Mouse (Mus musculus): ENCODE results near the gene Ifnk. TPM values are rescaled to one million over a fixed set of nuclear protein-coding genes. Genes with fewer than 3 reads are reported as not detected.

The Ifnk gene
- total RNA-seq, 1 experiment: not detected

GRCm38 (mm10) chr4:35114950-35115349 lies 36.9 kb upstream of the Ifnk start:
- no peak for DNase-seq (ENCODE audit: low read depth, low spot score)
- Histone ChIP-seq H3K4me3 (ENCODE audit: insufficient read depth in 1 of 2, low read depth in 1 of 2, low read length in 2 of 2, poor library complexity in 1 of 2, severe bottlenecking in 1 of 2) (no peak overlapping the region), H3K9ac (ENCODE audit: insufficient read depth, low read depth, low read length, poor library complexity, severe bottlenecking) (no peak overlapping the region), H3K9me3 (ENCODE audit: control insufficient read depth, insufficient read depth, low read depth, low read length) (no peaks in the 10 kb centered on the region), H3K27ac (ENCODE audit: insufficient read depth, low read depth, low read length, poor library complexity, severe bottlenecking) (no peak overlapping the region), H3K4me1 (ENCODE audit: control insufficient read depth in 2 of 2, insufficient read depth in 2 of 2, low read length in 2 of 2, poor library complexity in 1 of 2) (peaks cover 3 to 19% of the 10 kb centered on the region in 2 experiments; a peak in 3 of 4 replicates), H3K36me3 (ENCODE audit: control insufficient read depth, insufficient read depth, low read length, poor library complexity, severe bottlenecking) (no peaks in the 10 kb centered on the region)
- TF ChIP-seq ZC3H11A (IDR thresholded peaks at IDR 0.05; ENCODE audit: borderline replicate concordance, low read depth, low read length) (no peak), CHD2 (IDR thresholded peaks at IDR 0.05; ENCODE audit: low read depth, low read length) (no peak), MAFK (IDR thresholded peaks at IDR 0.05; ENCODE audit: insufficient read depth, low read depth, low read length) (no peak), ZNF384 (IDR thresholded peaks at IDR 0.05; ENCODE audit: low read depth, low read length) (no peak)
- in situ Hi-C loops (cut with MboI; ENCODE audit: low sequenced_read_pairs in 2 of 2, unreplicated experiment in 2 of 2): no loop called here

GRCm38 (mm10) chr4:35115933-35116332 lies 35.9 kb upstream of the Ifnk start:
- Histone ChIP-seq H3K36me3 (ENCODE audit: control insufficient read depth, insufficient read depth, low read length, poor library complexity, severe bottlenecking) (no peaks in the 10 kb centered on the region), H3K9me3 (ENCODE audit: control insufficient read depth, insufficient read depth, low read depth, low read length) (no peaks in the 10 kb centered on the region), H3K4me1 (ENCODE audit: control insufficient read depth in 2 of 2, insufficient read depth in 2 of 2, low read length in 2 of 2, poor library complexity in 1 of 2) (peaks cover 3 to 19% of the 10 kb centered on the region in 2 experiments; a peak in 3 of 4 replicates), H3K9ac (ENCODE audit: insufficient read depth, low read depth, low read length, poor library complexity, severe bottlenecking) (no peak overlapping the region), H3K27ac (ENCODE audit: insufficient read depth, low read depth, low read length, poor library complexity, severe bottlenecking) (no peak overlapping the region), H3K4me3 (ENCODE audit: insufficient read depth in 1 of 2, low read depth in 1 of 2, low read length in 2 of 2, poor library complexity in 1 of 2, severe bottlenecking in 1 of 2) (no peak overlapping the region)
- TF ChIP-seq HCFC1 (IDR thresholded peaks at IDR 0.05; ENCODE audit: borderline replicate concordance, insufficient read depth, low read length): no peak
- no peak for TF ChIP-seq ZNF384 (IDR thresholded peaks at IDR 0.05; ENCODE audit: low read depth, low read length)
- TF ChIP-seq MAFK (IDR thresholded peaks at IDR 0.05; ENCODE audit: insufficient read depth, low read depth, low read length): no peak
- TF ChIP-seq ZC3H11A (IDR thresholded peaks at IDR 0.05; ENCODE audit: borderline replicate concordance, low read depth, low read length): no peak
- no peak for TF ChIP-seq CHD2 (IDR thresholded peaks at IDR 0.05; ENCODE audit: low read depth, low read length)
- in situ Hi-C loops (cut with MboI; ENCODE audit: low sequenced_read_pairs in 2 of 2, unreplicated experiment in 2 of 2): no loop called here
- no peak for DNase-seq (ENCODE audit: low read depth, low spot score)

- Histone ChIP-seq H3K36me3 (ENCODE audit: control insufficient read depth, insufficient read depth, low read length, poor library complexity, severe bottlenecking) (no peaks in the 10 kb centered on the region), H3K9ac (ENCODE audit: insufficient read depth, low read depth, low read length, poor library complexity, severe bottlenecking) (no peak overlapping the region), H3K4me3 (ENCODE audit: insufficient read depth in 1 of 2, low read depth in 1 of 2, low read length in 2 of 2, poor library complexity in 1 of 2, severe bottlenecking in 1 of 2) (no peak overlapping the region), H3K4me1 (ENCODE audit: control insufficient read depth in 2 of 2, insufficient read depth in 2 of 2, low read length in 2 of 2, poor library complexity in 1 of 2) (peaks cover 2 to 18% of the 10 kb centered on the region in 2 experiments; a peak in 3 of 4 replicates), H3K9me3 (ENCODE audit: control insufficient read depth, insufficient read depth, low read depth, low read length) (no peaks in the 10 kb centered on the region), H3K27ac (ENCODE audit: insufficient read depth, low read depth, low read length, poor library complexity, severe bottlenecking) (no peak overlapping the region)
- DNase-seq (ENCODE audit: low read depth, low spot score): no peak
- in situ Hi-C loops (cut with MboI; ENCODE audit: low sequenced_read_pairs in 2 of 2, unreplicated experiment in 2 of 2): no loop called here
- TF ChIP-seq MAFK (IDR thresholded peaks at IDR 0.05; ENCODE audit: insufficient read depth, low read depth, low read length): no peak
- TF ChIP-seq HCFC1 (IDR thresholded peaks at IDR 0.05; ENCODE audit: borderline replicate concordance, insufficient read depth, low read length): no peak
- no peak for TF ChIP-seq ZC3H11A (IDR thresholded peaks at IDR 0.05; ENCODE audit: borderline replicate concordance, low read depth, low read length)
- TF ChIP-seq CHD2 (IDR thresholded peaks at IDR 0.05; ENCODE audit: low read depth, low read length): no peak
- TF ChIP-seq ZNF384 (IDR thresholded peaks at IDR 0.05; ENCODE audit: low read depth, low read length): no peak
Observed at GRCm38 (mm10) chr4:35117144-35117543, 34.7 kb upstream of the Ifnk start.

GRCm38 (mm10) chr4:35118851-35119250 lies 33.0 kb upstream of the Ifnk start:
- H3K4me3 ChIP-seq (ENCODE audit: insufficient read depth in 1 of 2, low read depth in 1 of 2, low read length in 2 of 2, poor library complexity in 1 of 2, severe bottlenecking in 1 of 2): no peak overlapping the region
- TF ChIP-seq ZNF384 (IDR thresholded peaks at IDR 0.05; ENCODE audit: low read depth, low read length) (no peak), ZC3H11A (IDR thresholded peaks at IDR 0.05; ENCODE audit: borderline replicate concordance, low read depth, low read length) (no peak), CHD2 (IDR thresholded peaks at IDR 0.05; ENCODE audit: low read depth, low read length) (no peak), MAFK (IDR thresholded peaks at IDR 0.05; ENCODE audit: insufficient read depth, low read depth, low read length) (no peak), HCFC1 (IDR thresholded peaks at IDR 0.05; ENCODE audit: borderline replicate concordance, insufficient read depth, low read length) (no peak)
- DNase-seq (ENCODE audit: low read depth, low spot score): no peak
- no peak overlapping the region for H3K9ac ChIP-seq (ENCODE audit: insufficient read depth, low read depth, low read length, poor library complexity, severe bottlenecking)
- no peaks in the 10 kb centered on the region for H3K9me3 ChIP-seq (ENCODE audit: control insufficient read depth, insufficient read depth, low read depth, low read length)
- H3K27ac ChIP-seq (ENCODE audit: insufficient read depth, low read depth, low read length, poor library complexity, severe bottlenecking): no peak overlapping the region
- no peaks in the 10 kb centered on the region for H3K36me3 ChIP-seq (ENCODE audit: control insufficient read depth, insufficient read depth, low read length, poor library complexity, severe bottlenecking)
- H3K4me1 ChIP-seq (ENCODE audit: control insufficient read depth in 2 of 2, insufficient read depth in 2 of 2, low read length in 2 of 2, poor library complexity in 1 of 2): peaks cover 2 to 18% of the 10 kb centered on the region in 2 experiments; a peak in 1 of 4 replicates
- in situ Hi-C loops (cut with MboI; ENCODE audit: low sequenced_read_pairs in 2 of 2, unreplicated experiment in 2 of 2): no loop called here

DNA sequence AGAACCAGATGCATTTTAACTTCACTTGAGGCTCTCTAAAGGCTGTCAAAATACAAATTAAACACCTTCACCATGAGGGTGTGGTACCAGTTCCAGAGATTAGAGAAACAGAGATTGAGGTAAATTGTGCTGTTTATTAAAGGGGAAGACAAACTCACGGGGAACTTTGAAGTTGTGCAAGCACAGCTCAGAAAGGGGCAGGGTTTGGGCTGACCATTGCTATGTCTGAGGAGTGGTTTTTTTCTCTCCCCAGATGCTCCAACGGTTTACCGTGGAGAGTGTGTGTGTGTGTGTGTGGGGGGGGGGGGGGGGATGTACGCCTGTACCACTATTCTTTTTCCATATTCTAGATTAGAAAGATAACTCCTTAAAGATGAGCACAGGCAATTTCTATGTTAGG lies 31.7 kb upstream of the Ifnk start:
- in situ Hi-C loops (cut with MboI; ENCODE audit: low sequenced_read_pairs in 2 of 2, unreplicated experiment in 2 of 2): no loop called here
- Histone ChIP-seq H3K9me3 (ENCODE audit: control insufficient read depth, insufficient read depth, low read depth, low read length) (no peaks in the 10 kb centered on the region), H3K9ac (ENCODE audit: insufficient read depth, low read depth, low read length, poor library complexity, severe bottlenecking) (no peak overlapping the region), H3K27ac (ENCODE audit: insufficient read depth, low read depth, low read length, poor library complexity, severe bottlenecking) (no peak overlapping the region), H3K4me1 (ENCODE audit: control insufficient read depth in 2 of 2, insufficient read depth in 2 of 2, low read length in 2 of 2, poor library complexity in 1 of 2) (peaks cover 2 to 14% of the 10 kb centered on the region in 2 experiments; a peak in 2 of 4 replicates), H3K4me3 (ENCODE audit: insufficient read depth in 1 of 2, low read depth in 1 of 2, low read length in 2 of 2, poor library complexity in 1 of 2, severe bottlenecking in 1 of 2) (no peak overlapping the region), H3K36me3 (ENCODE audit: control insufficient read depth, insufficient read depth, low read length, poor library complexity, severe bottlenecking) (no peaks in the 10 kb centered on the region)
- DNase-seq (ENCODE audit: low read depth, low spot score): no peak
- no peak for TF ChIP-seq HCFC1 (IDR thresholded peaks at IDR 0.05; ENCODE audit: borderline replicate concordance, insufficient read depth, low read length)
- no peak for TF ChIP-seq ZC3H11A (IDR thresholded peaks at IDR 0.05; ENCODE audit: borderline replicate concordance, low read depth, low read length)
- no peak for TF ChIP-seq ZNF384 (IDR thresholded peaks at IDR 0.05; ENCODE audit: low read depth, low read length)
- no peak for TF ChIP-seq CHD2 (IDR thresholded peaks at IDR 0.05; ENCODE audit: low read depth, low read length)
- TF ChIP-seq MAFK (IDR thresholded peaks at IDR 0.05; ENCODE audit: insufficient read depth, low read depth, low read length): no peak
